Mouse (Mus musculus) cerebellum, adult (tissue): ENCODE results near the gene Syngr1.
A peak's percentile ranks its signal among the peaks of the same experiment; 100 is the strongest.

ENCODE experiments used
- ATAC-seq: cut with Nextera tagmentation; 2 replicates; pipeline ENCODE4 v1.9.2; 2017; ENCODE audit warnings: mild to moderate bottlenecking, moderate library complexity, mixed read lengths; ENCODE audit not compliant: insufficient number of reproducible peaks, low FRiP score, low TSS enrichment

Syngr1 gene

GRCm38 (mm10) chr15:80069171-80069570, 22.0 kb upstream of the Syngr1 start:
- no peak for ATAC-seq

GRCm38 (mm10) chr15:80070095-80070644, 21.0 kb upstream of the Syngr1 start:
- ATAC-seq = no peak

GRCm38 (mm10) chr15:80071951-80072437, 19.1 kb upstream of the Syngr1 start:
- no peak for ATAC-seq

- ATAC-seq = no peak
Measured at GRCm38 (mm10) chr15:80072579-80073255, 18.4 kb upstream of the Syngr1 start.

- no peak for ATAC-seq
Measured at GRCm38 (mm10) chr15:80073256-80073621, 17.9 kb upstream of the Syngr1 start.

- ATAC-seq = no peak
Measured at GRCm38 (mm10) chr15:80074663-80075373, 16.3 kb upstream of the Syngr1 start.

- no peak for ATAC-seq
Measured at GRCm38 (mm10) chr15:80075374-80075694, 15.8 kb upstream of the Syngr1 start.

GRCm38 (mm10) chr15:80075733-80076337, 15.3 kb upstream of the Syngr1 start:
- ATAC-seq = no peak

- no peak for ATAC-seq
Measured at GRCm38 (mm10) chr15:80076338-80077136, 14.6 kb upstream of the Syngr1 start.

GRCm38 (mm10) chr15:80078058-80078814, 12.9 kb upstream of the Syngr1 start:
- no peak for ATAC-seq

GRCm38 (mm10) chr15:80079129-80079668, 11.9 kb upstream of the Syngr1 start:
- ATAC-seq = no peak

GRCm38 (mm10) chr15:80079954-80080353, 11.2 kb upstream of the Syngr1 start:
- no peak for ATAC-seq

- no peak for ATAC-seq
Measured at GRCm38 (mm10) chr15:80080711-80081615, 10.2 kb upstream of the Syngr1 start.

GRCm38 (mm10) chr15:80081801-80082546, 9.2 kb upstream of the Syngr1 start:
- ATAC-seq = no peak

GRCm38 (mm10) chr15:80082661-80083275, 8.4 kb upstream of the Syngr1 start:
- no peak for ATAC-seq

- ATAC-seq = peak; percentile 88
Measured at GRCm38 (mm10) chr15:80083276-80083731, 7.8 kb upstream of the Syngr1 start.

GRCm38 (mm10) chr15:80083740-80084139, 7.4 kb upstream of the Syngr1 start:
- no peak for ATAC-seq
